Mouse (Mus musculus): ENCODE results near the gene Mkrn3. TPM values are rescaled to one million over a fixed set of nuclear protein-coding genes. Genes with fewer than 3 reads are reported as not detected.

The Mkrn3 gene
- polyA plus RNA-seq (2017; shearing (Covaris generic)): not detected

GRCm38 (mm10) chr7:62419493-62420360 is at the start of gene Mkrn3:
Gene Mkrn3 (minus strand): TSS chr7:62420139.

GRCm38 (mm10) chr7:62463878-62464755 is 44.2 kb upstream of the Mkrn3 start, which contains the start of gene Peg12:
Gene Peg12 (minus strand): TSS chr7:62464510.

GRCm38 (mm10) chr7:62376510-62377304 is 43.2 kb downstream of the Mkrn3 start, which contains the start of gene Magel2:
Gene Magel2 (plus strand): TSS chr7:62377010.

Other genes starting within 250 kb of the Mkrn3 start
- gene Ndn, start 73.6 kb downstream of the Mkrn3 start, polyA plus RNA-seq (2017; shearing (Covaris generic)): 0.10 TPM
- not detected for gene Magel2, start 43.1 kb downstream of the Mkrn3 start, polyA plus RNA-seq (2017; shearing (Covaris generic))
- gene Peg12, start 44.4 kb upstream of the Mkrn3 start, polyA plus RNA-seq (2017; shearing (Covaris generic)): not detected

Data from activated CD4-positive, CD25-positive, alpha-beta regulatory T cell, adult 9 weeks (primary cell).